Mouse (Mus musculus): ENCODE data around the gene Specc1l. TPM values are rescaled to one million over a fixed set of nuclear protein-coding genes. Genes with fewer than 3 reads are reported as not detected.
"Not testable (repeated sequence)": the region's sequence is repeated elsewhere in the genome, so short reads cannot be mapped to it uniquely, and the experiment has no call there.

The Specc1l gene
- polyA plus RNA-seq, 1 experiment from 2014 or later, result 41.9 TPM

GRCm38 (mm10) chr10:75328201-75328704 lies 116.4 kb downstream of the Specc1l start:
- no peaks in the 10 kb centered on the region for H3K27me3 ChIP-seq (ENCODE audit: low read depth, poor library complexity, severe bottlenecking)
- no peak for DNase-seq (ENCODE audit: low spot score)
- 24% methylated on average over 4 of the region's 4 CpGs for WGBS
- H3K36me3 ChIP-seq, result no peaks in the 10 kb centered on the region
- no peak overlapping the region for H3K4me3 ChIP-seq
- H3K4me1 ChIP-seq, result peaks cover 4% of the 10 kb centered on the region; the same call in 1 of the 2 replicates
- no peaks in the 10 kb centered on the region for H3K9me3 ChIP-seq (replicated peaks)
- no peak overlapping the region for H3K27ac ChIP-seq

- no peak overlapping the region for H3K27ac ChIP-seq
- DNase-seq (ENCODE audit: low spot score), result no peak
- no peak overlapping the region for H3K4me3 ChIP-seq
- no peaks in the 10 kb centered on the region for H3K9me3 ChIP-seq (replicated peaks)
- H3K4me1 ChIP-seq, result no peaks in the 10 kb centered on the region
- no peaks in the 10 kb centered on the region for H3K27me3 ChIP-seq (ENCODE audit: low read depth, poor library complexity, severe bottlenecking)
- H3K36me3 ChIP-seq, result no peaks in the 10 kb centered on the region
- WGBS, result 88% methylated on average over 3 of the region's 3 CpGs
These were observed 120.4 kb downstream of the Specc1l start for GRCm38 (mm10) chr10:75332268-75332667.

GRCm38 (mm10) chr10:75333176-75333776 lies 121.4 kb downstream of the Specc1l start:
- Histone ChIP-seq H3K9me3 (replicated peaks) (no peaks in the 10 kb centered on the region), H3K36me3 (no peaks in the 10 kb centered on the region), H3K27me3 (ENCODE audit: low read depth, poor library complexity, severe bottlenecking) (no peaks in the 10 kb centered on the region), H3K4me1 (no peaks in the 10 kb centered on the region), H3K4me3 (no peak overlapping the region), H3K27ac (no peak overlapping the region)
- DNase-seq (ENCODE audit: low spot score), result no peak
- WGBS, result 92% methylated on average over 23 of the region's 23 CpGs

GRCm38 (mm10) chr10:75334175-75334574 lies 122.3 kb downstream of the Specc1l start:
- H3K36me3 ChIP-seq, result no peaks in the 10 kb centered on the region
- no peak for DNase-seq (ENCODE audit: low spot score)
- no peak overlapping the region for H3K27ac ChIP-seq
- no peaks in the 10 kb centered on the region for H3K9me3 ChIP-seq (replicated peaks)
- H3K4me1 ChIP-seq, result no peaks in the 10 kb centered on the region
- 79% methylated on average over 7 of the region's 7 CpGs for WGBS
- H3K27me3 ChIP-seq (ENCODE audit: low read depth, poor library complexity, severe bottlenecking), result no peaks in the 10 kb centered on the region
- no peak overlapping the region for H3K4me3 ChIP-seq

GRCm38 (mm10) chr10:75335075-75335474 lies 123.2 kb downstream of the Specc1l start:
- no peaks in the 10 kb centered on the region for H3K4me1 ChIP-seq
- no peaks in the 10 kb centered on the region for H3K36me3 ChIP-seq
- no peak overlapping the region for H3K4me3 ChIP-seq
- no peak overlapping the region for H3K27ac ChIP-seq
- no peak for DNase-seq (ENCODE audit: low spot score)
- H3K9me3 ChIP-seq (replicated peaks), result no peaks in the 10 kb centered on the region
- no peaks in the 10 kb centered on the region for H3K27me3 ChIP-seq (ENCODE audit: low read depth, poor library complexity, severe bottlenecking)
- WGBS, result 84% methylated on average over 6 of the region's 6 CpGs

GRCm38 (mm10) chr10:75337231-75337630 lies 125.4 kb downstream of the Specc1l start:
- Histone ChIP-seq H3K9me3 (replicated peaks) (no peaks in the 10 kb centered on the region), H3K4me3 (no peak overlapping the region), H3K4me1 (no peaks in the 10 kb centered on the region), H3K36me3 (no peaks in the 10 kb centered on the region), H3K27ac (no peak overlapping the region), H3K27me3 (ENCODE audit: low read depth, poor library complexity, severe bottlenecking) (no peaks in the 10 kb centered on the region)
- WGBS, result 85% methylated on average over 10 of the region's 10 CpGs
- DNase-seq (ENCODE audit: low spot score), result no peak

GRCm38 (mm10) chr10:75338852-75339251 lies 127.0 kb downstream of the Specc1l start:
- DNase-seq (ENCODE audit: low spot score), result no peak
- WGBS, result 80% methylated on average over 5 of the region's 5 CpGs

GRCm38 (mm10) chr10:75339377-75339776 lies 127.5 kb downstream of the Specc1l start:
- Histone ChIP-seq H3K9me3 (replicated peaks) (no peaks in the 10 kb centered on the region), H3K27ac (no peak overlapping the region), H3K36me3 (no peaks in the 10 kb centered on the region), H3K27me3 (ENCODE audit: low read depth, poor library complexity, severe bottlenecking) (no peaks in the 10 kb centered on the region), H3K4me3 (no peak overlapping the region), H3K4me1 (no peaks in the 10 kb centered on the region)
- DNase-seq (ENCODE audit: low spot score), result no peak
- 84% methylated on average over 7 of the region's 7 CpGs for WGBS

More at GRCm38 (mm10) chr10:75338852-75339251, 127.0 kb downstream of the Specc1l start:
- Histone ChIP-seq H3K27me3 (ENCODE audit: low read depth, poor library complexity, severe bottlenecking) (no peaks in the 10 kb centered on the region), H3K36me3 (no peaks in the 10 kb centered on the region), H3K27ac (no peak overlapping the region), H3K4me1 (no peaks in the 10 kb centered on the region), H3K4me3 (no peak overlapping the region), H3K9me3 (replicated peaks) (no peaks in the 10 kb centered on the region)

- Histone ChIP-seq H3K27me3 (ENCODE audit: low read depth, poor library complexity, severe bottlenecking) (no peaks in the 10 kb centered on the region), H3K27ac (no peak overlapping the region), H3K4me3 (no peak overlapping the region), H3K36me3 (no peaks in the 10 kb centered on the region), H3K4me1 (no peaks in the 10 kb centered on the region), H3K9me3 (replicated peaks) (no peaks in the 10 kb centered on the region)
- DNase-seq (ENCODE audit: low spot score), result no peak
- WGBS, result 32% methylated on average over 8 of the region's 8 CpGs
These were observed 130.1 kb downstream of the Specc1l start for GRCm38 (mm10) chr10:75341936-75342335.

- not testable (repeated sequence) for DNase-seq (ENCODE audit: low spot score); H3K4me3 ChIP-seq; H3K9me3 ChIP-seq (replicated peaks); H3K27me3 ChIP-seq (ENCODE audit: low read depth, poor library complexity, severe bottlenecking); H3K27ac ChIP-seq; H3K4me1 ChIP-seq; H3K36me3 ChIP-seq
- WGBS, result 64% methylated on average over 1 of the region's 1 CpGs
These were observed 132.7 kb downstream of the Specc1l start for GRCm38 (mm10) chr10:75344563-75344962.

GRCm38 (mm10) chr10:75345265-75345664 lies 133.4 kb downstream of the Specc1l start:
- H3K4me3 ChIP-seq, result no peak overlapping the region
- no peaks in the 10 kb centered on the region for H3K9me3 ChIP-seq (replicated peaks)
- H3K27ac ChIP-seq, result no peak overlapping the region
- no peak for DNase-seq (ENCODE audit: low spot score)
- no peaks in the 10 kb centered on the region for H3K36me3 ChIP-seq
- 91% methylated on average over 2 of the region's 2 CpGs for WGBS
- H3K27me3 ChIP-seq (ENCODE audit: low read depth, poor library complexity, severe bottlenecking), result no peaks in the 10 kb centered on the region
- H3K4me1 ChIP-seq, result no peaks in the 10 kb centered on the region

GRCm38 (mm10) chr10:75350564-75350963 lies 138.7 kb downstream of the Specc1l start:
- Histone ChIP-seq H3K27ac (no peak overlapping the region), H3K27me3 (ENCODE audit: low read depth, poor library complexity, severe bottlenecking) (no peaks in the 10 kb centered on the region), H3K9me3 (replicated peaks) (no peaks in the 10 kb centered on the region), H3K36me3 (no peaks in the 10 kb centered on the region), H3K4me1 (no peaks in the 10 kb centered on the region), H3K4me3 (no peak overlapping the region)
- DNase-seq (ENCODE audit: low spot score), result no peak
- 89% methylated on average over 5 of the region's 5 CpGs for WGBS

GRCm38 (mm10) chr10:75352541-75352940 lies 140.7 kb downstream of the Specc1l start:
- no peak for DNase-seq (ENCODE audit: low spot score)
- H3K9me3 ChIP-seq (replicated peaks), result no peaks in the 10 kb centered on the region
- WGBS, result 96% methylated on average over 12 of the region's 12 CpGs
- H3K4me1 ChIP-seq, result no peaks in the 10 kb centered on the region
- no peak overlapping the region for H3K27ac ChIP-seq
- H3K36me3 ChIP-seq, result no peaks in the 10 kb centered on the region
- no peak overlapping the region for H3K4me3 ChIP-seq
- H3K27me3 ChIP-seq (ENCODE audit: low read depth, poor library complexity, severe bottlenecking), result no peaks in the 10 kb centered on the region

GRCm38 (mm10) chr10:75353838-75354241 lies 142.0 kb downstream of the Specc1l start:
- DNase-seq (ENCODE audit: low spot score); H3K4me3 ChIP-seq; H3K27me3 ChIP-seq (ENCODE audit: low read depth, poor library complexity, severe bottlenecking); H3K9me3 ChIP-seq (replicated peaks); H3K27ac ChIP-seq; H3K36me3 ChIP-seq; H3K4me1 ChIP-seq: not testable (repeated sequence)
- WGBS, result 77% methylated on average over 9 of the region's 9 CpGs

Data from limb, embryonic 10.5 days (tissue).